Mouse (Mus musculus) layer of hippocampus, adult 18-20 months (tissue): Measurements from ENCODE around the gene Dlx4. TPM values are rescaled to one million over a fixed set of nuclear protein-coding genes. Genes with fewer than 3 reads are reported as not detected.

Experiments
- DNase-seq, 2 experiments: peaks; one replicate each; pipeline ENCODE4 v3.0.0; 2022; ENCODE audit warnings: low spot score in 2 of 2
- total RNA-seq, 2 experiments: library from RNA; stranded (reverse); gene quantifications; 2 replicates each; pipeline ENCODE4 v1.2.3; 2021

The Dlx4 gene
- total RNA-seq, 2 experiments from 2014 or later, result 0.13 to 0.17 TPM

DNA sequence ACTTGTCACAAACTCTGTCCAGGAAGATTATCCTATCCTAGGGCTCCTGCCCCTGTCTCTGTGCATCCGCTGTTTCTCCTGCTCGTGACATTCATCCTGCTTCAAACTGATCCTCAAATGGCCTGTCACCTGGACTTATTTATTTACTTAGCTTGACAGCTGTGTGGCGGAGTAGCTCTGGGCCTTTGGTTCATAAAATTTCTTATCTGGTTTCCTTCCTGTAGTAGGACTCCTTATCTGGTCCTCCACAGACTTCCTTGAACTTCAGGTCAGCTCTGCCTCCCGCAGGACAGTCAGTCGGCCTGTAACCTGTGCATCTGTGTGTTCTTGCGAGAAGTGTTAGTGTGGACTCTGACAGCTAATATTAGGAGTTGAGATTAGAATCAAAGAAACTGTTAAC lies 41.8 kb downstream of the Dlx4 start:
- no peak for DNase-seq

GRCm38 (mm10) chr11:95102161-95102904 lies 43.7 kb downstream of the Dlx4 start:
- no peak for DNase-seq

DNA sequence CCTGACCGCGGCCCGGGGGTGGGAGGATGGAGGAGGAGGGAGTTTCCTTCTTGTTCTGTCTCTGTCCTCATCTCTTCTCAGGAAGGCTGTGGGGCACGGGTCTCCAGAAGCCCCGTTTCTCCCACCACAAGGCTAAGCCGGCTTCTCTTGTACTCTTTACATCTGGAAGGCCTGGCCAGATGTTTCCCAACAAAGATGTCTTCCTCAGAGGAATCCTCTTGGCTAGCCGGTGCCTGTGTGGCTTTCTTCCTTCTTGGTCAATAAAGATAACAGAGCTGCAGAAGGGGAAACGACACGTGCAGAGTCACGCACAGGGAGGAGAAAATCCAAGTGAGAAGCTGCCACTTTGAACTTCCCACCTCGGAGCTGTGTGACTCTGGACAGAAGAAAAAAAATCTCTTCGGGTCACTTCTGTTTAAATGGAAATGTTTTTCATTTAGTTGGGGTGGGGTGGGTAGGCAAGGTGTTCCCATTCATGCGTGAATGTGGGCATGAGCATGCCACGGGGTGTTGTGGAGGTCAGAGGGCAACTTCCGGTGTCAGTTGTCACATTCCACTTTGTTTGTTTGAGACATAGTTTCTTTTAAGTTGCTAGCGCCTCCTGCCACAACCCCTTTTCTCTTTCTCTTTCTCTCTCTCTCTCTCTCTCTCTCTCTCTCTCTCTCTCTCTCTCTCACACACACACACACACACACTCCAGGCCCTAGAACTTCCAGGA lies 44.8 kb downstream of the Dlx4 start:
- no peak for DNase-seq

DNA sequence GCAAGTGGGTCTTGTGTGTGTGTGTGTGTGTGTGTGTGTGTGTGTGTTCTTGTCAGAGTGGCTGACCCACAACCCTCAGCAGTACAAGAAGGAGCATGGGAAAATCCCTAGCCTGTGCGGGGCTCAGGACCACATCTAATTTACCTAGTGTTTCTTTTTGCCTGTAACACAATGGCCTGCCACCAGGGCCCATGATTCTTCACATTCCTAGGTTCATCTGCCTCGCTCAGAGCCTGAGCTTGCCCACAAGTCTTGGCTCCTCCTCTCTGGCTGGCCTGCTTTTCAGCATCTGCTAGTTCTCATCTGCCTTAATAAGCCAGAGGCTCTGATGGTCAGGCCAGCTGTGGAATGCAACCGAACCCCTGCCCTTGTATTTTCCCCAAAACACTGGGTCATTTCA lies 45.7 kb downstream of the Dlx4 start:
- no peak for DNase-seq

GRCm38 (mm10) chr11:95098346-95099095 lies 47.5 kb downstream of the Dlx4 start:
- DNase-seq, result no peak

GRCm38 (mm10) chr11:95097889-95098288 lies 48.2 kb downstream of the Dlx4 start:
- DNase-seq, result no peak

DNA sequence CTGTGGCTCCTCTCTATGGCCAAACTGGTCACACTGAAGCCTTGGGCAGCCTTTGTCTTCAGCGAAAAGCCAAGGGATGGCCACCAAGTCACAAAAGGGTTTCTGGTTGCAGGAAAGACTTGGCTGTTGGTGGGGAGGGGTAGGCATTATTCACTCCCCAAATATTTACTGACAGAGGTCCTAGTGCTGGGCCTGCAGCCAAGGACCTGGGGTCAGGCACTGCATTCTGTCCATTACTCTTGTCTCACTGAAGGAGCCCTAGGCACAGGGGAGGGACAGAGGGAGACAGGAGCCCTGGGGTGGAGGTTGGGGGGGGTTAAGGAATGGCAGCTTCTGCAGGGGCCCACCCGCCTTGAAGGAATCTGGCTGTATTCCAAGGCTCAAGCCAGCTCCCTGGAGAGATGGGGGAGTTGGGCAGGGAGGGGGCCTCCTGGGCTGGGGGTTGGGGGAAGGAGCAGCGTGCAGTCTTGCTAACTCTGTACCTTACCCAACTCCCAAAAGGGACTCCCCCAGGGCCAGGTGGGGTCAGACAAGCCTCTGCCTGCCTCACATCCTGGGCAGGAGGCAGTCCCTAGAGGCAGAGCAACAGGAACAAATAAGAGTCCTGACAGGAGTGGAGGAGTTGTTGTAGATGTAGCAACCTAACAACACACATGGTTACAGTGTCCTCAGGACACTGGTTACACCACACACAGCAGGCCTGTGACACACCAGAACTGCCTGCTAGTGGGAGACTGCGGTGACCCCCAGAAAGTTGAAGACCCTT lies 49.3 kb downstream of the Dlx4 start:
- no peak for DNase-seq

- DNase-seq, result no peak
Observed at GRCm38 (mm10) chr11:95095596-95095995, 50.5 kb downstream of the Dlx4 start.

GRCm38 (mm10) chr11:95093077-95093476 lies 53.0 kb downstream of the Dlx4 start:
- no peak for DNase-seq

Other genes with a start within 250 kb of the Dlx4 start
- 1 to 10 TPM; 4.3 to 5.2 TPM for gene Col1a1, start 210.0 kb downstream of the Dlx4 start, total RNA-seq
- gene Hils1, start 178.7 kb downstream of the Dlx4 start, total RNA-seq, result not detected
- gene Sgca, start 169.9 kb downstream of the Dlx4 start, total RNA-seq, result under 1 TPM in 1 of 2 experiments, not detected in 1; 0.27 TPM
- 1,000 to 10,000 TPM in 1 of 2 experiments, 100 to 1,000 TPM in 1; 993 to 1,036 TPM for gene Ppp1r9b, start 155.2 kb downstream of the Dlx4 start, total RNA-seq
- 10 to 100 TPM; 38.2 to 42.8 TPM for gene Samd14, start 136.4 kb downstream of the Dlx4 start, total RNA-seq
- 100 to 1,000 TPM; 137 to 142 TPM for gene Pdk2, start 104.9 kb downstream of the Dlx4 start, total RNA-seq
- gene Itga3, start 69.5 kb downstream of the Dlx4 start, total RNA-seq, result 10 to 100 TPM; 11.2 to 14.0 TPM
- not detected for gene Dlx3, start 26.1 kb downstream of the Dlx4 start, total RNA-seq
- gene Tac4, start 115.3 kb upstream of the Dlx4 start, total RNA-seq, result not detected
- gene Kat7, start 164.0 kb upstream of the Dlx4 start, total RNA-seq, result 10 to 100 TPM; 76.5 to 82.0 TPM
- 1 to 10 TPM; 6.3 to 8.2 TPM for gene Fam117a, start 190.8 kb upstream of the Dlx4 start, total RNA-seq
- 10 to 100 TPM; 58.5 to 68.8 TPM for gene Slc35b1, start 238.4 kb upstream of the Dlx4 start, total RNA-seq